Mouse (Mus musculus): ENCODE data around the gene Mapk8. TPM values are rescaled to one million over a fixed set of nuclear protein-coding genes. Genes with fewer than 3 reads are reported as not detected.

Gene Mapk8
- polyA plus RNA-seq, 1 experiment from 2014 or later: 55.6 TPM

DNA sequence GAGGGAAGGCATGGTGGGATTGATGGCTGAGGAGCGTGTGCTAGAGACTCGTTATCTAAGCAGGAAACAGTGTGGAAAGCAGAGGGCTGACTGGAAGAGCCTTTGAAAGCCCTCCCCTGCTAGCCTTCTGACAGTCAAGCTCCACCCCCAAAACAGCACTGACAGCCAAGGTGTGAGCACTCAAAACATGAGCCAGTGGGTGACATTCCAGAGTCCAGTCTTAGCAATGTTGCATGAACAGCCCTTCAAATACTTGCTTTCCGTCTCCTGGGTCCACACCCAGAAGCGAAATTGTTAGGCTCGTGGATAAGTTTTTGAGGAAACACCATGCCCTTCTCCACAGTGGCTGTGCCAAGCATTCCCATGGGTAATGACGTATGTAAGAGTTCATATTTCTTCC is 100.4 kb downstream of the Mapk8 start:
- Histone ChIP-seq H3K9me3 (ENCODE audit: control insufficient read depth, low read length) (no peaks in the 10 kb centered on the region), H3K4me3 (ENCODE audit: low read depth, low read length) (no peak overlapping the region), H3K4me2 (ENCODE audit: low read depth, low read length) (no peak overlapping the region), H3K27me3 (ENCODE audit: control insufficient read depth, insufficient read depth, low read length) (peaks cover 17% of the 10 kb centered on the region), H3K36me3 (ENCODE audit: control insufficient read depth, insufficient read depth, low read length) (no peaks in the 10 kb centered on the region), H3K4me1 (ENCODE audit: control insufficient read depth, insufficient read depth, low read length) (no peaks in the 10 kb centered on the region), H3K9ac (replicated peaks; ENCODE audit: low read depth, low read length) (no peak overlapping the region), H3K27ac (ENCODE audit: low read depth, low read length) (no peak overlapping the region)
- WGBS: 72% methylated on average over 6 of the region's 6 CpGs
- ATAC-seq (ENCODE audit: low read depth): no peak

DNA sequence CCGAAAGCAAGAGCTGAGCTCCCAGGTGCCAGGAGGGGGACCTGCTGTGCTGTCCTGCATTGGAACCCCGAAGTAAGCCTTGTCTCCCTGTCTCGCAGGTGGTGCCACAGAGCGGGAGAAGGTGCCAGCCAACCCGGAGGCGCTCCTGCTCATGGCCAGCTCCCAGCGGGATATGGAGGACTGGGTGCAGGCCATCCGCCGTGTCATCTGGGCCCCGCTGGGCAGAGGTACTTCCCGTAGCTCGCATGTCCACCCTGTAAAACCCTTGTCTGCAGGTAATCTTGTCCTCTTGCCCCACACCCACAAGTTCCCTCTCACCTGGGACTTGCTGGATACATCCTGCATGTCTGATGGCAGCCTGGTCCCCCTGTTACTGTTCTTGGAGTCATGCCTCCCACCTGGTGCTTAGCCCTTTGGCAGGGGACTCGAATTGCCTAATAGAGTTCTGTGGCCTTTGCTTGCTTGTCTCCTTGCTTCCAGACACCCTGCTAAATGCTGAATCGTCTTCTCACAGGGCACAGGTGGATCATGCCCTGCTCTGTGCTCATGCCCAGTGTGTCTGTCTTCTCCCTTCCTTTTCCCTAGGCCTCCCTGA is 103.7 kb downstream of the Mapk8 start:
- Histone ChIP-seq H3K9me3 (ENCODE audit: control insufficient read depth, low read length) (no peaks in the 10 kb centered on the region), H3K27ac (ENCODE audit: low read depth, low read length) (no peak overlapping the region), H3K4me2 (ENCODE audit: low read depth, low read length) (no peak overlapping the region), H3K27me3 (ENCODE audit: control insufficient read depth, insufficient read depth, low read length) (no peaks in the 10 kb centered on the region), H3K9ac (replicated peaks; ENCODE audit: low read depth, low read length) (no peak overlapping the region), H3K4me3 (ENCODE audit: low read depth, low read length) (no peak overlapping the region), H3K4me1 (ENCODE audit: control insufficient read depth, insufficient read depth, low read length) (no peaks in the 10 kb centered on the region), H3K36me3 (ENCODE audit: control insufficient read depth, insufficient read depth, low read length) (no peaks in the 10 kb centered on the region)
- WGBS: 93% methylated on average over 14 of the region's 14 CpGs
- no peak for ATAC-seq (ENCODE audit: low read depth)

DNA sequence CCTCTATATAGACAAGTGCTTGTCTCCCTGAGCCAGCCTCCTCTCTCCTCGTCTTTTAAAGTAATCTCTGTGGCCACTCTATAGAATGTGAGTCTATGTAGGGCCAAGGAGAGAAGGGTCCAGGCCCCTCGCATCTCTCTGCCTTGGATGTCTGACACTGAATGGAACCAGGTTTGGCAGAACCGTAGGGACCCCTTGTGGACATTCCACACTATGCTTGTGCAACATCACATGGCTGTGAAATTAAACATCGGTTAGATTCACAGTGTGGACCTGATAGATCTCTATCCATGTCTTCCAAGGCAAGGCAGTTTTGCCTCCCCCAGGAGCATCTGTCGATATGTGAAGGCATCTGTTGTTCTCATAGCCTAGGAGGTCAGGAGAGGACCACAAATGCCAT is 108.3 kb downstream of the Mapk8 start:
- no peak for ATAC-seq (ENCODE audit: low read depth)
- Histone ChIP-seq H3K27me3 (ENCODE audit: control insufficient read depth, insufficient read depth, low read length) (no peaks in the 10 kb centered on the region), H3K36me3 (ENCODE audit: control insufficient read depth, insufficient read depth, low read length) (no peaks in the 10 kb centered on the region), H3K4me2 (ENCODE audit: low read depth, low read length) (no peak overlapping the region), H3K4me3 (ENCODE audit: low read depth, low read length) (no peak overlapping the region), H3K9ac (replicated peaks; ENCODE audit: low read depth, low read length) (no peak overlapping the region), H3K9me3 (ENCODE audit: control insufficient read depth, low read length) (no peaks in the 10 kb centered on the region), H3K27ac (ENCODE audit: low read depth, low read length) (no peak overlapping the region), H3K4me1 (ENCODE audit: control insufficient read depth, insufficient read depth, low read length) (no peaks in the 10 kb centered on the region)
- 86% methylated on average over 5 of the region's 5 CpGs for WGBS

DNA sequence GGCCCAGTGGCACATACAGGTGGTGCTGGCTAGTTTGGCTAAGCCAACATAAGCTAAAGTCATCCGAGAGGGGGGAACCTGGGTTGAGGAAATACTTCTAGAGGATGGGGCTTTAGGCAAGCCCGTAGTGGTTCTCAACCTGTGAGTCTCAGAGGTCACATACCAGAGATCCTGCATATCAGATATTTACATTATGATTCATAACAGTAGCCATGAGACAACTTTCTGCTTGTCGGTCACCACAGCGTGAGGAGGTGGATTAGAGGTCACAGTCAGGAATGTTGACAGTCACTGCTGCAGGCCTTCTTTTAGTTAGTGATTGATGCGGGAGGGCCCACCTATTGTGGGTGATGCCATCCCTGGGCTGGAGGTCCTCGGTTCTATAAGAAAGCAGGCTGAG is 111.2 kb downstream of the Mapk8 start:
- Histone ChIP-seq H3K4me3 (ENCODE audit: low read depth, low read length) (no peak overlapping the region), H3K36me3 (ENCODE audit: control insufficient read depth, insufficient read depth, low read length) (no peaks in the 10 kb centered on the region), H3K27ac (ENCODE audit: low read depth, low read length) (no peak overlapping the region), H3K9me3 (ENCODE audit: control insufficient read depth, low read length) (no peaks in the 10 kb centered on the region), H3K27me3 (ENCODE audit: control insufficient read depth, insufficient read depth, low read length) (no peaks in the 10 kb centered on the region), H3K4me1 (ENCODE audit: control insufficient read depth, insufficient read depth, low read length) (no peaks in the 10 kb centered on the region), H3K9ac (replicated peaks; ENCODE audit: low read depth, low read length) (no peak overlapping the region), H3K4me2 (ENCODE audit: low read depth, low read length) (no peak overlapping the region)
- ATAC-seq (ENCODE audit: low read depth): no peak
- WGBS: 79% methylated on average over 6 of the region's 6 CpGs

DNA sequence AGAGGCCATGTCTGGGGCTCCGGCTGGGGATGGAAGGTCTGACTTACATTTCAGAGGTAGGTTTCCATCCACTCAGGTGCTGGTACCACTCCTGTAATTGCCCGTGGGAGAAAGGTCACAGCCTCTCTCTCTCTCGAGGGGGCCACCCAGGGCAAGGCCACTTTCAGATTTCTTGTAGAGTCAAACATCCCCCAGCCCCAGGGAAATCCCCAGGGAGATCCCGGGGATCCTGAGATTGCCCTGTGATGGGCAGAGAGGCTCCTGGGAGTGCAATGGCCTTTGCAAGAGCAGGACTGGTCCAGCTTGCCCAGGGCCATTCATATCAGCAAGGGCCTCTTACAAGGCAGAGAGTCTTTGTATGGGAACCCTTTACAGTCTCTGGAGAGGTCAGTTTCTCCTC is 112.6 kb downstream of the Mapk8 start:
- H3K36me3 ChIP-seq (ENCODE audit: control insufficient read depth, insufficient read depth, low read length): no peaks in the 10 kb centered on the region
- no peak overlapping the region for H3K27ac ChIP-seq (ENCODE audit: low read depth, low read length)
- H3K9me3 ChIP-seq (ENCODE audit: control insufficient read depth, low read length): no peaks in the 10 kb centered on the region
- no peak overlapping the region for H3K9ac ChIP-seq (replicated peaks; ENCODE audit: low read depth, low read length)
- H3K4me3 ChIP-seq (ENCODE audit: low read depth, low read length): no peak overlapping the region
- H3K27me3 ChIP-seq (ENCODE audit: control insufficient read depth, insufficient read depth, low read length): no peaks in the 10 kb centered on the region
- H3K4me2 ChIP-seq (ENCODE audit: low read depth, low read length): no peak overlapping the region
- H3K4me1 ChIP-seq (ENCODE audit: control insufficient read depth, insufficient read depth, low read length): no peaks in the 10 kb centered on the region
- no peak for ATAC-seq (ENCODE audit: low read depth)
- 90% methylated on average over 4 of the region's 4 CpGs for WGBS

DNA sequence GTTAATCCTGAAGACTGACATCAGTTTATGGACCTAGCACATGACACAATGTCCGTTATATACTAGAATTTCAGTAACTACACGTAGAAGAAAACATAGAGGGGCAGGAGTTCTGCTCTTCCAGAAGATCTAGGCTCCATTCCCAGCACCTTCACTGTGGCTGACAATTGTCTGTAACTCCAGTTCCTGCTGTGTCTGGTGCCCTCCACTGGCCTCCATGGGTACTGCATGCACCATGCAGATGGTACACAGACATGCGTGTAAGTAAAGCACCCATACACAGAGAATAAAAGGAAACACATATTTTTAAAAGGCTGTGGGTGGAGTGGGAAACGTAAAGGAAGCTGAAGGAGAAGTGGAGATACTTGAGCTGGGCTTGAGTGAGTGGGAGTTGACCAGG is 113.1 kb downstream of the Mapk8 start:
- no peaks in the 10 kb centered on the region for H3K9me3 ChIP-seq (ENCODE audit: control insufficient read depth, low read length)
- no peak overlapping the region for H3K9ac ChIP-seq (replicated peaks; ENCODE audit: low read depth, low read length)
- WGBS: 85% methylated on average over 4 of the region's 4 CpGs
- H3K27ac ChIP-seq (ENCODE audit: low read depth, low read length): no peak overlapping the region
- ATAC-seq (ENCODE audit: low read depth): no peak
- H3K27me3 ChIP-seq (ENCODE audit: control insufficient read depth, insufficient read depth, low read length): no peaks in the 10 kb centered on the region
- no peaks in the 10 kb centered on the region for H3K4me1 ChIP-seq (ENCODE audit: control insufficient read depth, insufficient read depth, low read length)
- H3K4me2 ChIP-seq (ENCODE audit: low read depth, low read length): no peak overlapping the region
- no peaks in the 10 kb centered on the region for H3K36me3 ChIP-seq (ENCODE audit: control insufficient read depth, insufficient read depth, low read length)
- no peak overlapping the region for H3K4me3 ChIP-seq (ENCODE audit: low read depth, low read length)

DNA sequence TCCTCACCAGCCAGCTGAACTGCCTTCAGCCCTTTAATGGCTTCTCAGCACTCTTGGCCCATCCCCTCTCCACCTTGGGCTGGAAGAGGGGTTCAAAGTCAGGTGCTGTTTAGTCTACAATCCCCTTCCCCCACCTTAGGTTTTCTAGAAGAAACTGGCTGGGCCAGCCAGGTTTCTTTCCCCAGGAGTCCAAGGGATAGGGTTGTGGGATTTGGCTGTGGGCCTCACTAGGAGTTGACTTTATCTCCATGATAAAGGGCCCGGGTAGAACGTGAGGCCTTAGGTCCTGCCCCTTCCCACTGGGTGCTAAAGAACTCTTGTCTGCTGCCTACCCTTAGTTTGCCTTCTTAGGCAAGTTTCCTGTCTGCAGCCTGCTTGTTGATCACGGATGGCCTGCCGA is 115.3 kb downstream of the Mapk8 start:
- H3K27me3 ChIP-seq (ENCODE audit: control insufficient read depth, insufficient read depth, low read length): no peaks in the 10 kb centered on the region
- H3K36me3 ChIP-seq (ENCODE audit: control insufficient read depth, insufficient read depth, low read length): no peaks in the 10 kb centered on the region
- no peak for ATAC-seq (ENCODE audit: low read depth)
- H3K4me1 ChIP-seq (ENCODE audit: control insufficient read depth, insufficient read depth, low read length): no peaks in the 10 kb centered on the region; the same call in 1 of the 2 replicates
- no peak overlapping the region for H3K4me2 ChIP-seq (ENCODE audit: low read depth, low read length)
- H3K4me3 ChIP-seq (ENCODE audit: low read depth, low read length): no peak overlapping the region
- H3K9me3 ChIP-seq (ENCODE audit: control insufficient read depth, low read length): no peaks in the 10 kb centered on the region
- no peak overlapping the region for H3K9ac ChIP-seq (replicated peaks; ENCODE audit: low read depth, low read length)
- 53% methylated on average over 4 of the region's 4 CpGs for WGBS
- no peak overlapping the region for H3K27ac ChIP-seq (ENCODE audit: low read depth, low read length)

DNA sequence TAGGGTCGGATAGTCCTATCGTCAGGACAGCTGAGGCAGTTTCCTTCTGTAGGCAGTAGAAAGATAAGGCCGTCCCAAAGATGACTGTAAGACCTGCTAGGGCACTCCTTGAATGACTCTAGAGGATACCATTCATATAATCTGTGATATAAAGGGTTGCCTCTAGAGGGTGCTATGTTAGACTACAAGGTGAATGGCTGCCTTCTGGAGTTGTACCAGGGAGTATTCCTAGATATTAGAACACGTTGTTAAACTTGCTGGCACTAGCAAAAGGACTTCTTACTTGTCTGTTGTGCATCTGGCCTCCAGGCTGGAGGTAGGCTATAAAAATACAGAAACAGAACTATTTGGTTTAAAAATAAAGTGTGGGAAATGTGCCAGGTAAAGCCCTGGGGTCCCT is 116.0 kb downstream of the Mapk8 start:
- Histone ChIP-seq H3K36me3 (ENCODE audit: control insufficient read depth, insufficient read depth, low read length) (no peaks in the 10 kb centered on the region), H3K27ac (ENCODE audit: low read depth, low read length) (no peak overlapping the region), H3K4me3 (ENCODE audit: low read depth, low read length) (no peak overlapping the region), H3K4me1 (ENCODE audit: control insufficient read depth, insufficient read depth, low read length) (no peaks in the 10 kb centered on the region; the same call in 1 of the 2 replicates), H3K27me3 (ENCODE audit: control insufficient read depth, insufficient read depth, low read length) (no peaks in the 10 kb centered on the region), H3K9me3 (ENCODE audit: control insufficient read depth, low read length) (no peaks in the 10 kb centered on the region), H3K4me2 (ENCODE audit: low read depth, low read length) (no peak overlapping the region), H3K9ac (replicated peaks; ENCODE audit: low read depth, low read length) (no peak overlapping the region)
- no peak for ATAC-seq (ENCODE audit: low read depth)
- WGBS: 61% methylated on average over 4 of the region's 4 CpGs

DNA sequence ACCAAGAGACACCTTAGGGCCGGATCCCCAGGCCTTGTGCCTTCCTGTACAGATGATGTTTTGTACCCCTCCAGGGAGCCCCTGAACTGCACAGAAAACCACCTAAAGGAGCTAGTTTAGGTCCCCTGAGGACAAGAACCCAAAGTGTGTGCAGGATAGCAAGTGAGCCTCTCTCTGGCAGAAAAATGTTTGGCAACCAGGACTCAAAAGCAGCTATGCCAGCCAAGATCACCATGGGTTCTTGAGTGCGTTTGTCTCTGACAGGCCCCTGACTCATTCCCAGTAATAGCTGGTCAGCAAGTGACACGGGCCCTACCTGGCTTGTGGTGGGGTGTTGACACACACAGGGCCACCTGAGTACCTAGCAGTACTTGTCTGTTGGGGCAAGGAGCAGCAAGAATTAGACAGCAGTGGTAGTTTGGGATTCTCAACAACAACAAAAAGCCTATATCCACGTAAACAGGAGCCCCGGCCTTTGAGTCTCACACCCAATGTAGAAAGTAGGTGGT is 117.6 kb downstream of the Mapk8 start:
- Histone ChIP-seq H3K36me3 (ENCODE audit: control insufficient read depth, insufficient read depth, low read length) (no peaks in the 10 kb centered on the region), H3K27ac (ENCODE audit: low read depth, low read length) (no peak overlapping the region), H3K4me3 (ENCODE audit: low read depth, low read length) (no peak overlapping the region), H3K27me3 (ENCODE audit: control insufficient read depth, insufficient read depth, low read length) (no peaks in the 10 kb centered on the region), H3K9me3 (ENCODE audit: control insufficient read depth, low read length) (no peaks in the 10 kb centered on the region), H3K4me1 (ENCODE audit: control insufficient read depth, insufficient read depth, low read length) (no peaks in the 10 kb centered on the region; the same call in 1 of the 2 replicates), H3K4me2 (ENCODE audit: low read depth, low read length) (no peak overlapping the region), H3K9ac (replicated peaks; ENCODE audit: low read depth, low read length) (no peak overlapping the region)
- ATAC-seq (ENCODE audit: low read depth): no peak
- WGBS: 90% methylated on average over 5 of the region's 5 CpGs

Measured in neural tube, embryonic 14.5 days (tissue).